Mouse (Mus musculus) small intestine, adult 2 months (tissue): ENCODE measurements around the gene Dpp4.

Experiments
- CTCF ChIP-seq: fragments of 200-500 bp; IDR thresholded peaks from 2 replicates; pipeline ENCODE4 v1.5.1; 2012; ENCODE audit warnings: low read depth, mild to moderate bottlenecking, control low read depth, inconsistent platforms, low read length, moderate library complexity, mixed read lengths; ENCODE audit not compliant: insufficient replicate concordance, insufficient read length; ENCODE audit errors: extremely low read depth
- POLR2A ChIP-seq: fragments of 200-500 bp; IDR thresholded peaks from 2 replicates; pipeline ENCODE4 v1.6.1; 2012; ENCODE audit warnings: low read depth, mild to moderate bottlenecking, control low read depth, inconsistent platforms, low read length, moderate library complexity

- TF ChIP-seq CTCF, result no peak
- no peak for TF ChIP-seq POLR2A
These were observed 28.1 kb upstream of the Dpp4 start for GRCm38 (mm10) chr2:62440083-62440482.
